20 mouse cellular contexts compared by ENCODE assay signal in the genomic region with DNA sequence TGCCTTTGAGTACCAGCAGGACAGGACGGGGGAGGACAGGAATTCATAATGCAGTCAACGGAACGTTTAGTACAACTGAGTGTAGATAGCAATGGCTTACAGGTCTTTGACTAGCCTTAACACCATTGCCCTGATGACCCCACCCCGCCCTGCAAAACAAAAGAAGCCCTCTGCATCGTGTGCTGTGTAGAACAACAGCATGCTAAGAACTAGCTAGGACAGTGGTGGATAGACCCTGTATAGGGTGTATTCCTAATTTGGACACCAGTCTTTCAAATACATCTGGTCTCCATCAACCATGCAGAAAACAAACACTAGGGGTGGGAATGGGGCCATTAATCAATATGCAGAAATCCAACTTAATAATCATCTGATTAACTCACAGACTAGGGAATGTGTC.
DNase-seq lines count a peak whose midpoint lies in the region; ATAC-seq and TF ChIP-seq lines count a peak whose summit lies in the region.
"Had no signal": no experiment of that assay in that cellular context is flagged by ENCODE, and none has a peak within 500 bp of the region (broad histone marks: within the 10 kb centered on the region; RNA-seq: fewer than 3 reads in every experiment).

No protein-coding gene starts in this region.

- H3K9me3 ChIP-seq in neural tube, embryonic 13.5 days = no peaks in the 10 kb centered on the region
- H3K9me3 ChIP-seq: embryonic facial prominence, embryonic 13.5 days; heart, embryonic 10.5 days had no signal

- WGBS in neural tube, embryonic 13.5 days = 71% methylated on average over 5 of the region's 5 CpGs

- TF ChIP-seq CTCF in layer of hippocampus, adult 2 months (conservative IDR thresholded peaks at IDR 0.05) = 0 out of 2 replicates have a peak, but pooled peaks have one; percentile 7

- H3K4me1 ChIP-seq in neural tube, embryonic 13.5 days (replicated peaks) = peaks cover 11% of the 10 kb centered on the region
- H3K4me1 ChIP-seq: heart, embryonic 10.5 days had no signal

- peak; percentile 15 for DNase-seq in heart, adult 11 months
- no peak for DNase-seq in heart, postnatal 4 days
- no peak for DNase-seq in layer of hippocampus, adult 2 months (ENCODE audit: low spot score in 2 of 2)
- no peak for DNase-seq in layer of hippocampus, adult 11-12 months (ENCODE audit: low spot score)
- DNase-seq in neural tube, embryonic 10.5 days (ENCODE audit: extremely low spot score, low spot score) = no peak
- DNase-seq: adrenal gland, postnatal 14 days; cerebellum, adult 11-12 months; cerebellum, adult 9-10 months; cerebellum, postnatal 25 days; gastrocnemius, postnatal 36 days; heart, adult 18-20 months; heart, postnatal 10 days had no signal

- no peak overlapping the region for H3K4me3 ChIP-seq in layer of hippocampus, adult 2 months
- no peak overlapping the region for H3K4me3 ChIP-seq in neural tube, embryonic 13.5 days
- H3K4me3 ChIP-seq: embryonic facial prominence, embryonic 13.5 days; heart, embryonic 10.5 days had no signal

- H3K4me2 ChIP-seq in neural tube, embryonic 13.5 days = no peak overlapping the region
- H3K4me2 ChIP-seq: embryonic facial prominence, embryonic 13.5 days had no signal

- no peak overlapping the region for H3K27ac ChIP-seq in layer of hippocampus, adult 2 months
- H3K27ac ChIP-seq in neural tube, embryonic 13.5 days (replicated peaks) = no peak overlapping the region
- H3K27ac ChIP-seq: embryonic facial prominence, embryonic 13.5 days; heart, embryonic 10.5 days had no signal

- peak; percentile 59 for ATAC-seq in neural tube, embryonic 13.5 days (ENCODE audit: low read depth)
- ATAC-seq: activated CD4-positive, CD25-positive, alpha-beta regulatory T cell, adult 4 months; forebrain, embryonic 14.5 days; inflammation-experienced regulatory T-cells, adult 6 months; Patski had no signal

- H3K9ac ChIP-seq in neural tube, embryonic 13.5 days = no peak overlapping the region
- H3K9ac ChIP-seq: embryonic facial prominence, embryonic 13.5 days had no signal

- H3K36me3 ChIP-seq in neural tube, embryonic 13.5 days = peaks cover 35% of the 10 kb centered on the region
- H3K36me3 ChIP-seq: embryonic facial prominence, embryonic 13.5 days; heart, embryonic 10.5 days had no signal

- no peaks in the 10 kb centered on the region for H3K27me3 ChIP-seq in neural tube, embryonic 13.5 days
- H3K27me3 ChIP-seq: CH12.LX; embryonic facial prominence, embryonic 13.5 days; Patski had no signal
